Mouse (Mus musculus) layer of hippocampus, adult 8-10 months (tissue): ENCODE measurements around the gene Klrc3. TPM values are rescaled to one million over a fixed set of nuclear protein-coding genes. Genes with fewer than 3 reads are reported as not detected.
"Not testable (repeated sequence)": the region's sequence is repeated elsewhere in the genome, so short reads cannot be mapped to it uniquely, and the experiment has no call there.

Source experiments
- DNase-seq, 2 experiments: peaks; one replicate each; pipeline ENCODE4 v3.0.0; 2022; ENCODE audit warnings: low spot score in 2 of 2
- microRNA-seq, 2 experiments: library from miRNA; unstranded; fragments of <30 nt; microRNA quantifications; one replicate each; pipeline ENCODE4 v1.2.0; 2022
- total RNA-seq, 4 experiments: library from RNA; stranded (reverse); gene quantifications; 2 replicates each; pipeline ENCODE4 v1.2.4; 2022

Klrc3 gene
- total RNA-seq = not detected

DNA sequence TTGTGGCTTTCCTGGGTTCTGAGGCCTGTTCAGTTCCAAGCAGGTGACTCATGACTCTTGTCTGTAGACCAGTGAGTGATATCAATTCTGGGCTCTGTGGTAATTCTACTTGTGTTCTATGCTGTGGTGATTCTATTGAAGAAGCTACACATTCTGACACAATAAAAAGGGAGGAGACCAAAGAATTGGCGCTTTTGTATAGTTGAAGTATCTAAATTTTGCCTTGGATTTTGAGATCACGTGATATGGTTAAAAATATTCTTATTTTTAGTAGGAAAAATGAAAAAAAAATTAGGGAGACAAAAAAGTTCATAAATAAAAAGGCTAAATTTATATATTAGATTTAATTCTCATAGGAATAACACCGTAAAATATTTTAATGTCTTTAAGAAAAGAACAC, at the start of gene Klrc3:
Gene Klrc3 (minus strand): TSS at position 101 of the 400 bp plus-strand sequence.
- not testable (repeated sequence) for DNase-seq

- not testable (repeated sequence) for DNase-seq
Measured at GRCm38 (mm10) chr6:129691436-129691835, 48.3 kb upstream of the Klrc3 start.

- DNase-seq = no peak
Measured at GRCm38 (mm10) chr6:129680379-129680778, 37.2 kb upstream of the Klrc3 start.

- no peak for DNase-seq
Measured at GRCm38 (mm10) chr6:129678873-129679272, 35.7 kb upstream of the Klrc3 start, which contains the start of gene Klrc1. TSS of gene Klrc1 (minus strand) at chr6:129678973.

DNA sequence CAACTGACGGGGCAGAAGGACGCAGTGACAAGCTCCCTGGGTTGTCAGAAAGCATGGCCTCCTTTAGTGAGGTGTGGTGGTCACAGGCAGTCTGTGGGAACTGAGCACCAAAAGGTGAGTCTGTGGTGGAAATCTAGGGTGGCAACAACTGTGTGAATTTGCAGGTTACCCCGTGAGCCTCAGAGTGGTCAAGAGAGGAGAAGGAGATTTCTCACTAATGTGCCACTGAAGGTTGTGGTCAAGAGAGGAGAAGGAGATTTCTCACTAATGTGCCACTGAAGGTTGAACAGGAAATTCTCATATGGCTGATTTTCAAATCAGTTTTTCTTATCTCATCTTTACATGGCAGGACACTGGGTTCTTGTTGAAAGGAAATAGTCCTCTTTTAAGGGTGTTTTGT, 18.2 kb upstream of the Klrc3 start:
- not testable (repeated sequence) for DNase-seq

- not testable (repeated sequence) for DNase-seq
Measured at GRCm38 (mm10) chr6:129660589-129660988, 17.5 kb upstream of the Klrc3 start, which contains the start of gene Klrc2. TSS of gene Klrc2 (minus strand) at chr6:129660689.

DNA sequence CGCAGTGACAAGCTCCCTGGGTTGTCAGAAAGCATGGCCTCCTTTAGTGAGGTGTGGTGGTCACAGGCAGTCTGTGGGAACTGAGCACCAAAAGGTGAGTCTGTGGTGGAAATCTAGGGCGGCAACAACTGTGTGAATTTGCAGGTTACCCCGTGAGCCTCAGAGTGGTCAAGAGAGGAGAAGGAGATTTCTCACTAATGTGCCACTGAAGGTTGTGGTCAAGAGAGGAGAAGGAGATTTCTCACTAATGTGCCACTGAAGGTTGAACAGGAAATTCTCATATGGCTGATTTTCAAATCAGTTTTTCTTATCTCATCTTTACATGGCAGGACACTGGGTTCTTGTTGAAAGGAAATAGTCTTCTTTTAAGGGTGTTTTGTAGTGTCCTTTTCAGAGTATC, 917 bp upstream of the Klrc3 start:
- not testable (repeated sequence) for DNase-seq

DNA sequence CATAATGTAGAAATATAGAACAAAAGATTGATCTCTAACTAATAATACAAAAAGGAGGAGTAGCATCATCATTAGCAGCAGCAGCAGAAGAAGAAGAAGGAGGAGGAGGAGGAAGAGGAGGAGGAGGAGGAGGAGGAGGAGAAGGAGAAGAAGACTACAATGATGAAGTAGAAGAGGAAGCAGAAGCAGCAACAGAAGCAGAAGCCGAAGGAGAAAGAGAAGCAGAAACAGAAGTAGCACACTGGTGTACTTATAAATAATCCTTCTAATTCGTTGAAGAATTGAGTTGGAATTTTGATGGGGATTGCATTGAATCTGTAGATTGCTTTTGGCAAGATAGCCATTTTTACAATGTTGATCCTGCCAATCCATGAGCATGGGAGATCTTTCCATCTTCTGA, 12.1 kb downstream of the Klrc3 start:
- DNase-seq = not testable (repeated sequence)

DNA sequence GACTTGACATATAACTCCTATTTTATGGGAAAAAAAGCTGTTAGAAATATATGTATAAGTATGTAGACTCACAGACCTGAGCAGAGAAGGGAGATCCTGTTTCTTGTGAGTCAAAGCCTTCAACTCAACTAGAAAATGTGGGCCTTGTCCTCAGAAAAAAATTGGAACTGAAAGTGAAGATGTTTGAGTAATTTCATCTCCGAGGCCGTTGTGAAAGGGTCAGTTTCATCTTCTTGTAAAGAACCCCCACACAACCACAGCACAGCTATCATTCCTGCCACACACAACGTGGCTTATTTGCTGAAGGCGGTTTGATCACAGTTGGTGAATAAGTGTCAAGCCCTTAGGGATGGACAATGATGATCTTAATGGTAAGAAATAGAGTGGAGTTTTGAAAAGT, 19.4 kb downstream of the Klrc3 start, which contains the start of gene Klrk1:
Gene Klrk1 (minus strand): TSS at position 130 of the 400 bp plus-strand sequence.
- no peak for DNase-seq

DNA sequence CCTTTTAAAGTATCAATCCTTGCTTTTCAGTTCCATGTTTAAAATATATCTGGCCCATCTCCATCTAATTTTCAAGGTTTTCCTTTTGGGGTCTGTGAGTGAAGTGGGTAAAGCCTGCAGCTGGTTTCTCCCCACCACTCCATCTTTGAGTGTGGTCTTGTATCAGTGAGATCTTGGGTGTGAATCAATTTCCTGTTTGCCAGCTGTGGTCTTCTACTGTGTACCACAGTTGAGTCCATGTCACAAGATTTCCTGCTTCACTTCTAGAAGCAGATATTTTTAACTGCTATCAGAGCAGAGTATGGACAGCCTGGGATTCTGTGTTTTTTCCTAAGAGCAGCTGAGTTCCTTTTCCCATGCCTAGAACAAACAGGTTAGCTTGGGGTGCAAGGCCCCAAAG, 34.8 kb downstream of the Klrc3 start:
- no peak for DNase-seq

GRCm38 (mm10) chr6:129591508-129591907, 51.6 kb downstream of the Klrc3 start, which contains the start of gene Klrd1:
TSS of gene Klrd1 (plus strand) at chr6:129591782.
- DNase-seq = no peak

Small RNAs within 50 kb of the gene (microRNA-seq; reads per million reads assigned to microRNA genes)
- gene Mir680-1 = 0 reads per million in 2 experiments

Other genes with a start within 250 kb of the Klrc3 start
- gene Clec1b, start 246.0 kb downstream of the Klrc3 start, total RNA-seq = 1 to 10 TPM in 1 of 4 experiments, under 1 TPM in 1, not detected in 2; 0.07 to 1.0 TPM
- not detected for gene Clec9a, start 234.5 kb downstream of the Klrc3 start, total RNA-seq
- gene Clec1a, start 191.3 kb downstream of the Klrc3 start, total RNA-seq = 1 to 10 TPM; 3.2 to 4.8 (median 4.3) TPM
- gene Olr1, start 136.2 kb downstream of the Klrc3 start, total RNA-seq = not detected
- not detected for gene Tmem52b, start 130.8 kb downstream of the Klrc3 start, total RNA-seq
- gene Gabarapl1, start 110.2 kb downstream of the Klrc3 start, total RNA-seq = 100 to 1,000 TPM; 665 to 765 (median 700) TPM
- not detected for gene Klre1, start 65.4 kb downstream of the Klrc3 start, total RNA-seq
- gene Klrd1, start 51.6 kb downstream of the Klrc3 start, total RNA-seq = not detected
- gene Klrk1, start 19.5 kb downstream of the Klrc3 start, total RNA-seq = not detected
- not detected for gene Klrc2, start 17.4 kb upstream of the Klrc3 start, total RNA-seq
- gene Klrc1, start 35.6 kb upstream of the Klrc3 start, total RNA-seq = not detected
- gene Klri1, start 73.8 kb upstream of the Klrc3 start, total RNA-seq = not detected
- not detected for gene Klri2, start 97.1 kb upstream of the Klrc3 start, total RNA-seq
- gene Gm156, start 140.9 kb upstream of the Klrc3 start, total RNA-seq = not detected
- not detected for gene Gm17631, start 219.3 kb upstream of the Klrc3 start, total RNA-seq
- not detected for gene Klra17, start 233.3 kb upstream of the Klrc3 start, total RNA-seq